Mouse (Mus musculus): ENCODE measurements at regions not wholly inside any gene's neighbourhood (a gene's known extent, or its start where the extent isn't known, plus 50 kb on each side); places are given as distances from the start of the nearest gene placed in this dataset.

DNA sequence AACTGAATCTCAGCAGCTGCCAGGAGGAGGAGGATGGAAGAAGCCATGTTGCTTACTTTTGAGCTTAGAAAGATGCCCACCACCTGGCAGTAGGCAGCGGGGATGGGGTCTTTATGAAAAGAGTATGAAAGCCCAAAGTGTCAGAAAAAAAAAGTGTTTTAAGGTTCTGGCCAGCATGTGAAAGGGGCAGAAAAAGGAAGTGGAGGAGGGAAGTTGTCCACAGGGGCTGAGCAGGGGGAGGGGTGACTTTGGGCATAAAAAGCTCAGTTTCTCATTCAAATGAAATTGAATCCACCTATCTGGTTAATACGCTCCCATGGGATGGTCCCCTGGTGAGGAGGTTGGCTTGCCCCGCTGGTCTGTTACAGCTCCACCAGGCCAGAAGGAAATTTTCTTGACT, 50.4 kb upstream of the L3mbtl4 start:
- DNase-seq (ENCODE audit: low read depth), result no peak

Data from 416B (cell line).